Mouse (Mus musculus) neural tube, embryonic 13.5 days (tissue): ENCODE data around the gene Erg. TPM values are rescaled to one million over a fixed set of nuclear protein-coding genes. Genes with fewer than 3 reads are reported as not detected.

ENCODE experiments used
- ATAC-seq: fragments of 200-750 bp; cut with Nextera tagmentation; 2 replicates; pipeline ENCODE4 v1.8.0; 2017; ENCODE audit warnings: low read depth, mild to moderate bottlenecking, moderate TSS enrichment, moderate library complexity
- H3K27ac ChIP-seq: fragments of 300-500 bp; sonication (generic); replicated peaks from 2 replicates; pipeline ENCODE4 v1.5.1; 2015; ENCODE audit warnings: moderate library complexity, mild to moderate bottlenecking, inconsistent platforms
- H3K27me3 ChIP-seq: fragments of 300-500 bp; sonication (generic); 2 replicates; pipeline ENCODE4 v1.6.1; 2015; ENCODE audit warnings: mild to moderate bottlenecking, inconsistent platforms
- H3K36me3 ChIP-seq: fragments of 300-500 bp; sonication (generic); 2 replicates; pipeline ENCODE4 v1.6.1; 2015; ENCODE audit warnings: mild to moderate bottlenecking, inconsistent platforms
- H3K4me1 ChIP-seq: fragments of 300-500 bp; sonication (generic); replicated peaks from 2 replicates; pipeline ENCODE4 v1.6.1; 2015; ENCODE audit warnings: inconsistent platforms
- H3K4me2 ChIP-seq: fragments of 300-500 bp; sonication (generic); 2 replicates; pipeline ENCODE4 v1.6.1; 2015; ENCODE audit warnings: inconsistent platforms, mild to moderate bottlenecking, moderate library complexity
- H3K4me3 ChIP-seq: fragments of 300-500 bp; sonication (generic); 2 replicates; pipeline ENCODE4 v1.5.1; 2015; ENCODE audit warnings: mild to moderate bottlenecking, inconsistent platforms
- H3K9ac ChIP-seq: fragments of 300-500 bp; sonication (generic); 2 replicates; pipeline ENCODE4 v1.6.1; 2015; ENCODE audit warnings: moderate library complexity, mild to moderate bottlenecking, inconsistent platforms
- H3K9me3 ChIP-seq: fragments of 300-500 bp; sonication (generic); 2 replicates; pipeline ENCODE4 v1.6.1; 2016; ENCODE audit warnings: inconsistent platforms
- WGBS: fragments of 180-500 bp; shearing (Covaris S2); methylation state at CpG from one replicate; pipeline ENCODE4 v1.1.7; 2015; 5-methylcytosine and 5-hydroxymethylcytosine counted together
- polyA plus RNA-seq: library from polyadenylated mRNA; unstranded; fragments of >200 nt; fragmentation: Nextera tagmentation; extraction: Ambion mirVana; gene quantifications from 2 replicates; pipeline ENCODE4 v1.2.1, GENCODE M21; 2015

The Erg gene
- polyA plus RNA-seq, 1 experiment from 2014 or later = 3.3 TPM

- H3K36me3 ChIP-seq = no peaks in the 10 kb centered on the region
- H3K27ac ChIP-seq = no peak overlapping the region
- no peak overlapping the region for H3K9ac ChIP-seq
- no peaks in the 10 kb centered on the region for H3K9me3 ChIP-seq
- H3K4me2 ChIP-seq = no peak overlapping the region
- no peak for ATAC-seq
- no peaks in the 10 kb centered on the region for H3K4me1 ChIP-seq
- WGBS = 86% methylated on average over 5 of the region's 5 CpGs
- H3K27me3 ChIP-seq = no peaks in the 10 kb centered on the region
- no peak overlapping the region for H3K4me3 ChIP-seq
Measured at GRCm38 (mm10) chr16:95428239-95428638, 158.2 kb downstream of the Erg start.

- H3K9me3 ChIP-seq = no peaks in the 10 kb centered on the region
- H3K4me2 ChIP-seq = no peak overlapping the region
- WGBS = 90% methylated on average over 10 of the region's 10 CpGs
- no peaks in the 10 kb centered on the region for H3K4me1 ChIP-seq
- H3K36me3 ChIP-seq = no peaks in the 10 kb centered on the region
- no peak overlapping the region for H3K27ac ChIP-seq
- no peak overlapping the region for H3K9ac ChIP-seq
- no peak for ATAC-seq
- H3K4me3 ChIP-seq = no peak overlapping the region
- H3K27me3 ChIP-seq = no peaks in the 10 kb centered on the region
Measured at GRCm38 (mm10) chr16:95427512-95427911, 158.9 kb downstream of the Erg start.

GRCm38 (mm10) chr16:95422658-95423073 is 163.7 kb downstream of the Erg start:
- 74% methylated on average over 5 of the region's 5 CpGs for WGBS
- H3K4me3 ChIP-seq = no peak overlapping the region
- H3K27me3 ChIP-seq = no peaks in the 10 kb centered on the region
- H3K9ac ChIP-seq = no peak overlapping the region
- H3K9me3 ChIP-seq = no peaks in the 10 kb centered on the region
- H3K27ac ChIP-seq = no peak overlapping the region
- H3K4me2 ChIP-seq = no peak overlapping the region
- no peak for ATAC-seq
- no peaks in the 10 kb centered on the region for H3K36me3 ChIP-seq
- H3K4me1 ChIP-seq = 0 out of 2 replicates have a peak, but pooled peaks cover 7% of the 10 kb centered on the region

- ATAC-seq = no peak
- Histone ChIP-seq H3K27me3 (no peaks in the 10 kb centered on the region), H3K9me3 (no peaks in the 10 kb centered on the region), H3K4me2 (no peak overlapping the region), H3K4me3 (no peak overlapping the region), H3K4me1 (0 out of 2 replicates have a peak, but pooled peaks cover 7% of the 10 kb centered on the region), H3K36me3 (no peaks in the 10 kb centered on the region), H3K27ac (no peak overlapping the region), H3K9ac (no peak overlapping the region)
- 55% methylated on average over 7 of the region's 7 CpGs for WGBS
Measured at GRCm38 (mm10) chr16:95421235-95421886, 165.0 kb downstream of the Erg start.

GRCm38 (mm10) chr16:95415921-95416320 is 170.5 kb downstream of the Erg start:
- no peak overlapping the region for H3K4me2 ChIP-seq
- ATAC-seq = no peak
- no peaks in the 10 kb centered on the region for H3K27me3 ChIP-seq
- H3K27ac ChIP-seq = no peak overlapping the region
- H3K4me1 ChIP-seq = peaks cover 12% of the 10 kb centered on the region; the same call in 1 of the 2 replicates
- no peak overlapping the region for H3K9ac ChIP-seq
- WGBS = 91% methylated on average over 4 of the region's 4 CpGs
- no peaks in the 10 kb centered on the region for H3K9me3 ChIP-seq
- no peaks in the 10 kb centered on the region for H3K36me3 ChIP-seq
- H3K4me3 ChIP-seq = no peak overlapping the region

- Histone ChIP-seq H3K9me3 (no peaks in the 10 kb centered on the region), H3K4me3 (no peak overlapping the region), H3K27ac (no peak overlapping the region), H3K27me3 (no peaks in the 10 kb centered on the region), H3K9ac (no peak overlapping the region), H3K4me2 (no peak overlapping the region), H3K4me1 (peaks cover 12% of the 10 kb centered on the region; the same call in 1 of the 2 replicates), H3K36me3 (no peaks in the 10 kb centered on the region)
- WGBS = 69% methylated on average over 9 of the region's 9 CpGs
- ATAC-seq = no peak
Measured at GRCm38 (mm10) chr16:95415372-95415771, 171.0 kb downstream of the Erg start.

GRCm38 (mm10) chr16:95413401-95413959 is 172.9 kb downstream of the Erg start:
- Histone ChIP-seq H3K4me3 (no peak overlapping the region), H3K36me3 (no peaks in the 10 kb centered on the region), H3K9me3 (no peaks in the 10 kb centered on the region), H3K9ac (no peak overlapping the region), H3K4me2 (no peak overlapping the region), H3K27ac (no peak overlapping the region), H3K4me1 (peaks cover 23% of the 10 kb centered on the region; the same call in 1 of the 2 replicates), H3K27me3 (no peaks in the 10 kb centered on the region)
- ATAC-seq = no peak
- 72% methylated on average over 3 of the region's 3 CpGs for WGBS

- no peak for ATAC-seq
- Histone ChIP-seq H3K4me1 (peaks cover 18% of the 10 kb centered on the region; the same call in 1 of the 2 replicates), H3K4me3 (no peak overlapping the region), H3K4me2 (no peak overlapping the region), H3K36me3 (no peaks in the 10 kb centered on the region), H3K9ac (no peak overlapping the region), H3K27ac (no peak overlapping the region), H3K27me3 (no peaks in the 10 kb centered on the region), H3K9me3 (no peaks in the 10 kb centered on the region)
- WGBS = 56% methylated on average over 14 of the region's 14 CpGs
Measured at GRCm38 (mm10) chr16:95408096-95408495, 178.3 kb downstream of the Erg start.

- H3K4me1 ChIP-seq = peaks cover 11% of the 10 kb centered on the region; the same call in 1 of the 2 replicates
- no peaks in the 10 kb centered on the region for H3K36me3 ChIP-seq
- no peak overlapping the region for H3K9ac ChIP-seq
- 88% methylated on average over 3 of the region's 3 CpGs for WGBS
- no peaks in the 10 kb centered on the region for H3K27me3 ChIP-seq
- H3K9me3 ChIP-seq = no peaks in the 10 kb centered on the region
- no peak overlapping the region for H3K4me3 ChIP-seq
- H3K27ac ChIP-seq = no peak overlapping the region
- no peak overlapping the region for H3K4me2 ChIP-seq
- no peak for ATAC-seq
Measured at GRCm38 (mm10) chr16:95405496-95405895, 180.9 kb downstream of the Erg start.

- Histone ChIP-seq H3K27me3 (no peaks in the 10 kb centered on the region), H3K36me3 (no peaks in the 10 kb centered on the region), H3K4me1 (peaks cover 5% of the 10 kb centered on the region; the same call in 1 of the 2 replicates), H3K4me3 (no peak overlapping the region), H3K9ac (no peak overlapping the region), H3K27ac (no peak overlapping the region), H3K4me2 (no peak overlapping the region), H3K9me3 (no peaks in the 10 kb centered on the region)
- 92% methylated on average over 5 of the region's 5 CpGs for WGBS
- no peak for ATAC-seq
Measured at GRCm38 (mm10) chr16:95403453-95403852, 182.9 kb downstream of the Erg start.

GRCm38 (mm10) chr16:95401869-95402268 is 184.5 kb downstream of the Erg start:
- H3K9ac ChIP-seq = no peak overlapping the region
- no peaks in the 10 kb centered on the region for H3K27me3 ChIP-seq
- H3K9me3 ChIP-seq = no peaks in the 10 kb centered on the region
- ATAC-seq = no peak
- H3K4me1 ChIP-seq = peaks cover 5% of the 10 kb centered on the region; the same call in 1 of the 2 replicates
- no peak overlapping the region for H3K4me3 ChIP-seq
- WGBS = 84% methylated on average over 9 of the region's 9 CpGs
- no peak overlapping the region for H3K27ac ChIP-seq
- no peak overlapping the region for H3K4me2 ChIP-seq
- H3K36me3 ChIP-seq = no peaks in the 10 kb centered on the region

- WGBS = 41% methylated on average over 11 of the region's 11 CpGs
- H3K9ac ChIP-seq = no peak overlapping the region
- H3K27me3 ChIP-seq = no peaks in the 10 kb centered on the region
- H3K4me1 ChIP-seq = peaks cover 5% of the 10 kb centered on the region; the same call in 1 of the 2 replicates
- no peak overlapping the region for H3K4me3 ChIP-seq
- no peaks in the 10 kb centered on the region for H3K36me3 ChIP-seq
- no peak for ATAC-seq
- H3K4me2 ChIP-seq = no peak overlapping the region
- no peak overlapping the region for H3K27ac ChIP-seq
- no peaks in the 10 kb centered on the region for H3K9me3 ChIP-seq
Measured at GRCm38 (mm10) chr16:95398761-95399343, 187.5 kb downstream of the Erg start.
